In genomic region chr7:127026161-127026600, GRCm38 (mm10) we compare ENCODE assay signal across 8 mouse cellular contexts. TPM values are rescaled to one million over a fixed set of nuclear protein-coding genes. Genes with fewer than 3 reads are reported as not detected.
DNase-seq lines count a peak whose midpoint lies in the region; ATAC-seq and TF ChIP-seq lines count a peak whose summit lies in the region.

No protein-coding gene starts in this region.

- WGBS in embryonic facial prominence, embryonic 12.5 days, result under 1% methylated on average over 30 of the region's 48 CpGs
- under 1% methylated on average over 23 of the region's 48 CpGs for WGBS in heart, embryonic 16.5 days
- 5% methylated on average over 39 of the region's 48 CpGs for WGBS in spleen, adult 2 months

- TF ChIP-seq CTCF in ES-Bruce4 (IDR thresholded peaks at IDR 0.05; ENCODE audit: low read depth, low read length), result no peak
- TF ChIP-seq CTCF in spleen, adult 2 months (IDR thresholded peaks at IDR 0.05; ENCODE audit: extremely low read depth, insufficient read depth, insufficient read length, insufficient replicate concordance), result no peak

- TF ChIP-seq EP300 in ES-Bruce4 (IDR thresholded peaks at IDR 0.05; ENCODE audit: insufficient read depth, low read depth, low read length), result no peak

- ATAC-seq in embryonic facial prominence, embryonic 12.5 days (ENCODE audit: insufficient number of reproducible peaks, insufficient read depth, low FRiP score, low TSS enrichment), result peak; percentile 8
- ATAC-seq in heart, embryonic 16.5 days (replicated peaks; ENCODE audit: extremely low read depth, insufficient read depth, low FRiP score), result peak; percentile 24

- peak overlapping the region; percentile 73 for H3K4me3 ChIP-seq in ES-Bruce4 (ENCODE audit: low read depth, low read length)
- peak overlapping the region; percentile 92 for H3K4me3 ChIP-seq in embryonic facial prominence, embryonic 12.5 days
- H3K4me3 ChIP-seq in heart, embryonic 16.5 days (ENCODE audit: low read length), result peak overlapping the region; percentile 94
- peak overlapping the region; percentile 78 for H3K4me3 ChIP-seq in spleen, adult 2 months (ENCODE audit: extremely low read depth, insufficient read depth, insufficient read length)

- no peak for TF ChIP-seq POLR2A in ES-Bruce4 (IDR thresholded peaks at IDR 0.05; ENCODE audit: insufficient read depth, low read length)
- TF ChIP-seq POLR2A in spleen, adult 2 months (IDR thresholded peaks at IDR 0.05; ENCODE audit: low read depth, low read length), result no peak

- no peaks in the 10 kb centered on the region for H3K4me1 ChIP-seq in ES-Bruce4 (ENCODE audit: control insufficient read depth, insufficient read depth, low read length)
- peaks cover 46% of the 10 kb centered on the region for H3K4me1 ChIP-seq in embryonic facial prominence, embryonic 12.5 days
- peaks cover 41% of the 10 kb centered on the region for H3K4me1 ChIP-seq in heart, embryonic 16.5 days (ENCODE audit: control insufficient read depth, insufficient read depth, low read length)
- H3K4me1 ChIP-seq in spleen, adult 2 months (ENCODE audit: control insufficient read depth, insufficient read depth, insufficient read length), result peaks cover 35% of the 10 kb centered on the region

- H3K9ac ChIP-seq in ES-Bruce4 (ENCODE audit: low read depth, poor library complexity, severe bottlenecking), result peak overlapping the region; percentile 92
- peak overlapping the region; percentile 99 for H3K9ac ChIP-seq in embryonic facial prominence, embryonic 12.5 days
- peak overlapping the region; percentile 99 for H3K9ac ChIP-seq in heart, embryonic 16.5 days (ENCODE audit: low read length)

- H3K27ac ChIP-seq in ES-Bruce4 (ENCODE audit: insufficient read depth, low read length), result peak overlapping the region; percentile 85
- H3K27ac ChIP-seq in embryonic facial prominence, embryonic 12.5 days, result peak overlapping the region; percentile 98
- peak overlapping the region; percentile 100 for H3K27ac ChIP-seq in heart, embryonic 16.5 days (ENCODE audit: low read length)
- H3K27ac ChIP-seq in spleen, adult 2 months (ENCODE audit: insufficient read depth, low read length), result peak overlapping the region; percentile 98

- H3K36me3 ChIP-seq in ES-Bruce4 (ENCODE audit: control insufficient read depth, insufficient read depth, low read length, poor library complexity, severe bottlenecking), result peaks cover 54% of the 10 kb centered on the region
- peaks cover 50% of the 10 kb centered on the region for H3K36me3 ChIP-seq in embryonic facial prominence, embryonic 12.5 days
- peaks cover 36% of the 10 kb centered on the region for H3K36me3 ChIP-seq in heart, embryonic 16.5 days (ENCODE audit: control insufficient read depth, insufficient read depth)
- peaks cover 16% of the 10 kb centered on the region for H3K36me3 ChIP-seq in spleen, adult 2 months (ENCODE audit: control insufficient read depth, insufficient read depth, low read length)

- H3K27me3 ChIP-seq in ES-Bruce4 (ENCODE audit: control insufficient read depth, insufficient read depth, low read length, poor library complexity, severe bottlenecking), result no peaks in the 10 kb centered on the region
- no peaks in the 10 kb centered on the region for H3K27me3 ChIP-seq in embryonic facial prominence, embryonic 12.5 days
- H3K27me3 ChIP-seq in heart, embryonic 16.5 days (ENCODE audit: control insufficient read depth, insufficient read depth, low read length), result no peaks in the 10 kb centered on the region
- H3K27me3 ChIP-seq in spleen, adult 2 months (ENCODE audit: control insufficient read depth, insufficient read depth, low read length), result no peaks in the 10 kb centered on the region

- H3K4me2 ChIP-seq in embryonic facial prominence, embryonic 12.5 days (replicated peaks), result peak overlapping the region; percentile 97
- peak overlapping the region; percentile 92 for H3K4me2 ChIP-seq in heart, embryonic 16.5 days (ENCODE audit: low read depth, low read length)

- DNase-seq in adrenal gland, postnatal 10 days, result peak; percentile 78
- DNase-seq in kidney, postnatal 25 days, result peak; percentile 76 to 93
- peak; percentile 65 for DNase-seq in lung, postnatal 36 days
- DNase-seq in spleen, adult 2 months (ENCODE audit: low read depth in 1 of 2, low spot score in 2 of 2), result peak in 1 of 2 experiments; percentile 66
- no peak for DNase-seq in frontal cortex, adult 2 months (ENCODE audit: extremely low spot score in 1 of 2, low spot score in 1 of 2)

- H3K9me3 ChIP-seq in ES-Bruce4 (replicated peaks; ENCODE audit: control insufficient read depth, insufficient read depth, low read length, poor library complexity, severe bottlenecking), result no peaks in the 10 kb centered on the region
- H3K9me3 ChIP-seq in embryonic facial prominence, embryonic 12.5 days, result no peaks in the 10 kb centered on the region
- no peaks in the 10 kb centered on the region for H3K9me3 ChIP-seq in heart, embryonic 16.5 days (replicated peaks; ENCODE audit: control insufficient read depth, low read length)

RNA-seq across cellular contexts. Expression of gene Maz, which starts 0.7 kb away (rescaled TPM):
- 117 and 123 TPM in 2 replicates for polyA plus RNA-seq in ES-Bruce4 (2011; ENCODE audit: insufficient read depth, insufficient read length, low read depth, missing spikeins)
- 100 to 1,000 TPM; 135 to 159 TPM for total RNA-seq in adrenal gland, postnatal 10 days (2021)
- 118 and 122 TPM in 2 replicates for polyA plus RNA-seq in embryonic facial prominence, embryonic 12.5 days (2016; fragmentation: Nextera tagmentation; extraction: Ambion mirVana)
- 31.5 and 34.1 TPM in 2 replicates for polyA plus RNA-seq in heart, embryonic 16.5 days (2015; fragmentation: Nextera tagmentation; extraction: Ambion mirVana)
- 215 and 345 TPM in 2 replicates for polyA plus RNA-seq in spleen, adult 2 months (2012; rRNA removed)
- 165 and 186 TPM in 2 replicates for polyA plus RNA-seq in frontal cortex, adult 2 months (2012; rRNA removed)

RNA-seq across cellular contexts. Expression of gene Prrt2, which starts 5.2 kb away (rescaled TPM):
- 3.5 and 6.7 TPM in 2 replicates for polyA plus RNA-seq in ES-Bruce4 (2011; ENCODE audit: insufficient read depth, insufficient read length, low read depth, missing spikeins)
- 1 to 10 TPM; 3.1 to 5.8 TPM for total RNA-seq in adrenal gland, postnatal 10 days (2021)
- polyA plus RNA-seq in embryonic facial prominence, embryonic 12.5 days (2016; fragmentation: Nextera tagmentation; extraction: Ambion mirVana), result 8.9 and 9.6 TPM in 2 replicates
- polyA plus RNA-seq in heart, embryonic 16.5 days (2015; fragmentation: Nextera tagmentation; extraction: Ambion mirVana), result 1.6 and 2.4 TPM in 2 replicates
- polyA plus RNA-seq in spleen, adult 2 months (2012; rRNA removed), result 5.8 and 6.5 TPM in 2 replicates
- 227 and 259 TPM in 2 replicates for polyA plus RNA-seq in frontal cortex, adult 2 months (2012; rRNA removed)

RNA-seq across cellular contexts. Expression of gene Gm42742, which starts 5.3 kb away (rescaled TPM):
- polyA plus RNA-seq in ES-Bruce4 (2011; ENCODE audit: insufficient read depth, insufficient read length, low read depth, missing spikeins), result 2.2 and 23.9 TPM in 2 replicates
- 10 to 100 TPM; 17.7 to 22.5 TPM for total RNA-seq in adrenal gland, postnatal 10 days (2021)
- polyA plus RNA-seq in embryonic facial prominence, embryonic 12.5 days (2016; fragmentation: Nextera tagmentation; extraction: Ambion mirVana), result 59.3 and 77.8 TPM in 2 replicates
- polyA plus RNA-seq in heart, embryonic 16.5 days (2015; fragmentation: Nextera tagmentation; extraction: Ambion mirVana), result 15.4 and 38.5 TPM in 2 replicates
- 27.8 and 31.8 TPM in 2 replicates for polyA plus RNA-seq in spleen, adult 2 months (2012; rRNA removed)
- 95.5 and 113 TPM in 2 replicates for polyA plus RNA-seq in frontal cortex, adult 2 months (2012; rRNA removed)

RNA-seq across cellular contexts. Expression of gene Pagr1a, which starts 9.0 kb away (rescaled TPM):
- 12.7 and 27.9 TPM in 2 replicates for polyA plus RNA-seq in ES-Bruce4 (2011; ENCODE audit: insufficient read depth, insufficient read length, low read depth, missing spikeins)
- total RNA-seq in adrenal gland, postnatal 10 days (2021), result 10 to 100 TPM; 10.1 to 19.1 TPM
- polyA plus RNA-seq in embryonic facial prominence, embryonic 12.5 days (2016; fragmentation: Nextera tagmentation; extraction: Ambion mirVana), result 51.4 and 76.7 TPM in 2 replicates
- polyA plus RNA-seq in heart, embryonic 16.5 days (2015; fragmentation: Nextera tagmentation; extraction: Ambion mirVana), result 61.0 and 78.5 TPM in 2 replicates
- polyA plus RNA-seq in spleen, adult 2 months (2012; rRNA removed), result 3.1 and 3.3 TPM in 2 replicates
- 30.0 and 42.3 TPM in 2 replicates for polyA plus RNA-seq in frontal cortex, adult 2 months (2012; rRNA removed)

RNA-seq across cellular contexts. Expression of gene Pagr1b, which starts 9.9 kb away (rescaled TPM):
- polyA plus RNA-seq in ES-Bruce4 (2011; ENCODE audit: insufficient read depth, insufficient read length, low read depth, missing spikeins), result 22.1 and 26.6 TPM in 2 replicates
- not detected for total RNA-seq in adrenal gland, postnatal 10 days (2021)
- 0.37 TPM in 1 of 2 replicates, not detected in the other for polyA plus RNA-seq in embryonic facial prominence, embryonic 12.5 days (2016; fragmentation: Nextera tagmentation; extraction: Ambion mirVana)
- polyA plus RNA-seq in heart, embryonic 16.5 days (2015; fragmentation: Nextera tagmentation; extraction: Ambion mirVana), result 0.75 TPM in 1 of 2 replicates, not detected in the other
- 0.48 and 2.5 TPM in 2 replicates for polyA plus RNA-seq in spleen, adult 2 months (2012; rRNA removed)
- polyA plus RNA-seq in frontal cortex, adult 2 months (2012; rRNA removed), result 1.7 and 2.4 TPM in 2 replicates

Comparison
In these comparisons a context has a peak if more than half of its experiments do, and no peak if none do; other contexts are left out.
1. DNase-seq: peak in adrenal gland, postnatal 10 days (single experiment), kidney, postnatal 25 days (2 of 2) and lung, postnatal 36 days (single experiment); none in frontal cortex, adult 2 months (0 of 2).
2. RNA of gene Prrt2, which starts 5.2 kb away (polyA plus RNA-seq): 227 to 259 TPM in frontal cortex, adult 2 months; 8.9 to 9.6 TPM in embryonic facial prominence, embryonic 12.5 days, 5.8 to 6.5 TPM in spleen, adult 2 months, 3.5 to 6.7 TPM in ES-Bruce4 and 1.6 to 2.4 TPM in heart, embryonic 16.5 days; every median in the first group is over 10 times any median in the second.
3. Peak in every context shown above with its lines, with median percentiles within 50 percentile points of each other: H3K27ac ChIP-seq, H3K4me3 ChIP-seq and H3K9ac ChIP-seq.